Mouse (Mus musculus): ENCODE data around the gene Cep112.

Gene Cep112

GRCm38 (mm10) chr11:108449811-108450210, 24.8 kb downstream of the Cep112 start:
- DNase-seq: peak; percentile 87 to 89

- DNase-seq: no peak
Measured at GRCm38 (mm10) chr11:108459599-108459998, 34.6 kb downstream of the Cep112 start.

- no peak for DNase-seq
Measured at GRCm38 (mm10) chr11:108464138-108464537, 39.1 kb downstream of the Cep112 start.

- DNase-seq: no peak
Measured at GRCm38 (mm10) chr11:108464715-108465301, 39.8 kb downstream of the Cep112 start.

GRCm38 (mm10) chr11:108475738-108476137, 50.7 kb downstream of the Cep112 start:
- DNase-seq: no peak

GRCm38 (mm10) chr11:108476226-108476625, 51.2 kb downstream of the Cep112 start:
- no peak for DNase-seq

GRCm38 (mm10) chr11:108483976-108484375, 59.0 kb downstream of the Cep112 start:
- no peak for DNase-seq

- DNase-seq: no peak
Measured at GRCm38 (mm10) chr11:108488256-108488655, 63.3 kb downstream of the Cep112 start.

GRCm38 (mm10) chr11:108489863-108490262, 64.9 kb downstream of the Cep112 start:
- DNase-seq: no peak

GRCm38 (mm10) chr11:108508190-108508589, 83.2 kb downstream of the Cep112 start:
- DNase-seq: no peak

- DNase-seq: no peak
Measured at GRCm38 (mm10) chr11:108527725-108528363, 102.9 kb downstream of the Cep112 start.

- no peak for DNase-seq
Measured at GRCm38 (mm10) chr11:108532901-108533300, 107.9 kb downstream of the Cep112 start.

GRCm38 (mm10) chr11:108534014-108534413, 109.0 kb downstream of the Cep112 start:
- DNase-seq: no peak

- no peak for DNase-seq
Measured at GRCm38 (mm10) chr11:108552997-108553622, 128.1 kb downstream of the Cep112 start.

GRCm38 (mm10) chr11:108553881-108554280, 128.9 kb downstream of the Cep112 start:
- DNase-seq: no peak

GRCm38 (mm10) chr11:108558544-108558943, 133.6 kb downstream of the Cep112 start:
- peak; percentile 12 to 28 for DNase-seq

GRCm38 (mm10) chr11:108559506-108559905, 134.5 kb downstream of the Cep112 start:
- DNase-seq: no peak

GRCm38 (mm10) chr11:108562076-108562475, 137.1 kb downstream of the Cep112 start:
- no peak for DNase-seq

GRCm38 (mm10) chr11:108586551-108587184, 161.7 kb downstream of the Cep112 start:
- no peak for DNase-seq

- no peak for DNase-seq
Measured at GRCm38 (mm10) chr11:108593207-108593958, 168.4 kb downstream of the Cep112 start.

- DNase-seq: no peak
Measured at GRCm38 (mm10) chr11:108593959-108594579, 169.1 kb downstream of the Cep112 start.

GRCm38 (mm10) chr11:108605301-108605700, 180.3 kb downstream of the Cep112 start:
- DNase-seq: peak; percentile 60 to 65
